Mouse (Mus musculus) G1E (cell line): ENCODE data around the gene Fgfbp3.

Experiments
- CTCF ChIP-seq: IDR thresholded peaks from 2 replicates; pipeline ENCODE4 v1.5.1; 2012; ENCODE audit warnings: low read depth, low read length, inconsistent platforms, mixed read lengths
- GATA1 ChIP-seq: IDR thresholded peaks from 2 replicates; pipeline ENCODE4 v1.6.1; 2012; ENCODE audit warnings: borderline replicate concordance, low read length, inconsistent platforms, mixed read lengths

DNA sequence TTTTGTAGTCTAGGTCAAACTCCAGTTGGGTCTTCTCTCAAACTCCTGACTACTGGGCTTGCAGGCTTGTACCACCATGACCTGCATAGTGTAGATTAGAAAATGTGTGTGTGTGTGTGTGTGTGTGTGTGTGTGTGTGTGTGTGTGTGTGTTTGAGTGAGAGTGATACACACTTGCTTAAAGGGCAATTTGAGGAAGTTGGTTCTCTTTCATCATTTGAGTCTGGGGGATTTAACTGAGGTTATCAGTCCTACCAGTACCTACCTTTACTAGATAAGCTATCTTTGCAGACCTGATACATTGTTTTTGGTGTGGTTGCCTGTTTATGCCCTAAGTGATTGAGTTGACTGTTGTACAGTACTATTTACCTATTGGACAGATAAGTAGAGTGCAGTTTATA is 12.7 kb upstream of the Fgfbp3 start:
- TF ChIP-seq CTCF, result no peak
- no peak for TF ChIP-seq GATA1
